Mouse (Mus musculus): ENCODE results near the gene Nfatc2ip. TPM values are rescaled to one million over a fixed set of nuclear protein-coding genes. Genes with fewer than 3 reads are reported as not detected.

Gene Nfatc2ip
- polyA plus RNA-seq, 1 experiment from 2014 or later = 3.8 TPM

Small RNAs within 50 kb of the gene (microRNA-seq; reads per million reads assigned to microRNA genes)
- gene Mir7058 = not detected

Other genes with a start within 250 kb of the Nfatc2ip start
- 67.9 and 79.0 TPM in 2 replicates for gene Xpo6, start 196.2 kb downstream of the Nfatc2ip start, polyA plus RNA-seq (2016; fragmentation: Nextera tagmentation; extraction: Ambion mirVana)
- 309 and 312 TPM in 2 replicates for gene Sbk1, start 124.1 kb downstream of the Nfatc2ip start, polyA plus RNA-seq (2016; fragmentation: Nextera tagmentation; extraction: Ambion mirVana)
- gene Lat, start 27.2 kb downstream of the Nfatc2ip start, polyA plus RNA-seq (2016; fragmentation: Nextera tagmentation; extraction: Ambion mirVana) = 2.8 and 3.0 TPM in 2 replicates
- gene Spns1, start 19.3 kb downstream of the Nfatc2ip start, polyA plus RNA-seq (2016; fragmentation: Nextera tagmentation; extraction: Ambion mirVana) = 67.4 and 67.7 TPM in 2 replicates
- gene Cd19, start 18.2 kb upstream of the Nfatc2ip start, polyA plus RNA-seq (2016; fragmentation: Nextera tagmentation; extraction: Ambion mirVana) = not detected in 2 replicates
- 31.1 and 32.1 TPM in 2 replicates for gene Rabep2, start 32.0 kb upstream of the Nfatc2ip start, polyA plus RNA-seq (2016; fragmentation: Nextera tagmentation; extraction: Ambion mirVana)
- gene Atp2a1, start 66.4 kb upstream of the Nfatc2ip start, polyA plus RNA-seq (2016; fragmentation: Nextera tagmentation; extraction: Ambion mirVana) = 4.1 and 16.7 TPM in 2 replicates
- gene Sh2b1, start 78.7 kb upstream of the Nfatc2ip start, polyA plus RNA-seq (2016; fragmentation: Nextera tagmentation; extraction: Ambion mirVana) = 63.5 and 65.8 TPM in 2 replicates
- gene Tufm, start 90.6 kb upstream of the Nfatc2ip start, polyA plus RNA-seq (2016; fragmentation: Nextera tagmentation; extraction: Ambion mirVana) = 113 and 116 TPM in 2 replicates
- 76.8 and 90.1 TPM in 2 replicates for gene Atxn2l, start 106.7 kb upstream of the Nfatc2ip start, polyA plus RNA-seq (2016; fragmentation: Nextera tagmentation; extraction: Ambion mirVana)
- 201 and 206 TPM in 2 replicates for gene Eif3c, start 169.7 kb upstream of the Nfatc2ip start, polyA plus RNA-seq (2016; fragmentation: Nextera tagmentation; extraction: Ambion mirVana)
- 0.39 and 0.43 TPM in 2 replicates for gene Apobr, start 188.2 kb upstream of the Nfatc2ip start, polyA plus RNA-seq (2016; fragmentation: Nextera tagmentation; extraction: Ambion mirVana)
- gene Cln3, start 189.1 kb upstream of the Nfatc2ip start, polyA plus RNA-seq (2016; fragmentation: Nextera tagmentation; extraction: Ambion mirVana) = 31.7 and 33.7 TPM in 2 replicates
- not detected in 2 replicates for gene Il27, start 198.2 kb upstream of the Nfatc2ip start, polyA plus RNA-seq (2016; fragmentation: Nextera tagmentation; extraction: Ambion mirVana)
- 2.8 and 3.8 TPM in 2 replicates for gene Nupr1, start 234.1 kb upstream of the Nfatc2ip start, polyA plus RNA-seq (2016; fragmentation: Nextera tagmentation; extraction: Ambion mirVana)